Mouse (Mus musculus) forebrain, embryonic 10.5 days (tissue): ENCODE data around the gene Plppr5. TPM values are rescaled to one million over a fixed set of nuclear protein-coding genes. Genes with fewer than 3 reads are reported as not detected.

ENCODE experiments used
- DNase-seq: peaks from one replicate; pipeline ENCODE4 v3.0.0-alpha.2; 2017; ENCODE audit warnings: low spot score; ENCODE audit errors: extremely low spot score
- H3K27ac ChIP-seq: fragments of 300-500 bp; sonication (generic); 2 replicates; pipeline ENCODE4 v1.5.1; 2016; ENCODE audit warnings: mild to moderate bottlenecking
- H3K27me3 ChIP-seq: fragments of 300-500 bp; sonication (generic); 2 replicates; pipeline ENCODE4 v1.6.1; 2016; ENCODE audit warnings: mild to moderate bottlenecking; ENCODE audit not compliant: poor library complexity, severe bottlenecking
- H3K36me3 ChIP-seq: fragments of 300-500 bp; sonication (generic); replicated peaks from 2 replicates; pipeline ENCODE4 v1.6.1; 2016; ENCODE audit warnings: mild to moderate bottlenecking, moderate library complexity
- H3K4me1 ChIP-seq: fragments of 300-500 bp; sonication (generic); 2 replicates; pipeline ENCODE4 v1.6.1; 2016
- H3K4me3 ChIP-seq: fragments of 300-500 bp; sonication (generic); 2 replicates; pipeline ENCODE4 v1.5.1; 2016; ENCODE audit warnings: mild to moderate bottlenecking, moderate library complexity
- H3K9me3 ChIP-seq: fragments of 300-500 bp; sonication (generic); 2 replicates; pipeline ENCODE4 v1.6.1; 2016; ENCODE audit warnings: mild to moderate bottlenecking, moderate library complexity
- WGBS: fragments of 180-500 bp; shearing (Covaris S2); methylation state at CpG from one replicate; pipeline ENCODE4 v1.1.7; 2016; 5-methylcytosine and 5-hydroxymethylcytosine counted together
- polyA plus RNA-seq: library from polyadenylated mRNA; unstranded; fragments of >200 nt; fragmentation: Nextera tagmentation; extraction: Ambion mirVana; gene quantifications from 2 replicates; pipeline ENCODE4 v1.2.1, GENCODE M21; 2016

Gene Plppr5
- polyA plus RNA-seq, 1 experiment from 2014 or later: 0.12 TPM

DNA sequence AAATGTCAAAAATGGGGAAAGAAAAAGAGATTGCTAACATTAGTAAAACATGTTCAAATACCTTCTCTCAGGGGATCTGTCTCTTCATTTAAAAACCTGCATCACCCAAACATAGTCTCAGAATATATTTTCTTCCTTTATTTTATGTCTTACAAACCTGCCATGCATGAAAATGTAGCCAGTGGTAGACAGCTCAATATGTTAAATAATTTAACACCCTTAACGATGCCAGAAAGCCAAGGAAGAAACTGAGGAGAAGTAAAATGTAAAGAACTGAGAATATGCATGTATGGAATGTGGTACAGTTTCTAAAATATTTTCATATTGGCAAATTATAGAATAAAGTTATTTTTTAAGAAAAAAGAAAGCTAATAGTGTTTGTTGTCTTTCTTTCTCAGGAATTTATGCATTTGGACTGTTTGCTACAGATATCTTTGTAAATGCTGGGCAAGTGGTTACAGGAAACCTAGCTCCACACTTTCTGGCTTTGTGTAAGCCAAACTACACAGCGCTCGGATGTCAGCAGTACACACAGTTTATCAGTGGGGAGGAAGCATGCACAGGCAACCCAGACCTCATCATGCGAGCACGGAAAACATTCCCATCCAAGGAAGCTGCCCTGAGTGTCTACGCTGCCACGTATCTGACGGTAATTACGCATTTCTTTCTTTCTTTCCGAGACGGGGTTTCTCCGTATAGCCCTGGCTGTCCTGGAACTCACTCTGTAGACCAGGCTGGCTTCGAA lies 50.8 kb downstream of the Plppr5 start:
- no peaks in the 10 kb centered on the region for H3K27me3 ChIP-seq
- H3K4me3 ChIP-seq: no peak overlapping the region
- peaks cover 10% of the 10 kb centered on the region; the same call in 1 of the 2 replicates for H3K4me1 ChIP-seq
- no peak overlapping the region for H3K27ac ChIP-seq
- no peaks in the 10 kb centered on the region for H3K36me3 ChIP-seq
- no peak for DNase-seq
- H3K9me3 ChIP-seq: no peaks in the 10 kb centered on the region
- WGBS: 95% methylated on average over 13 of the region's 13 CpGs

DNA sequence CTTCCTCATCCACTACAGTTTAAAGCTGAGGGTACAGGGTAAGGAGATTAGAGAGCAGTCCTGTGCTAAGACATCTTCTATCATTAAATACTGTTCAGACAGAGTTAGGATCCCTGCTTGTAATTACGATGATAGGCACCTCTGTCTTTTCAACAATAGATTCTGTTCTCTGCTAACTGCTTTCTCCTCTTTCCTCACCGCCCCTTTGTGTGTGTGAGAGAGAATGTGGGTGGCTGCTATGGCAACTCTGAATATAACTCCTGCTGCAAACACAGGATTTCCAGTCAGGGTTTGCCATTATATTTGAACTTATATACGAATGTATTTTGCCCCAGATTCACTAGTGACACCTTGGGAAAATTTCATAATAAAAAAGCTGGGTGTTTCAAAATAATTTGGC lies 54.2 kb downstream of the Plppr5 start:
- Histone ChIP-seq H3K27ac (no peak overlapping the region), H3K27me3 (no peaks in the 10 kb centered on the region), H3K4me1 (peaks cover 10% of the 10 kb centered on the region; the same call in 1 of the 2 replicates), H3K4me3 (no peak overlapping the region), H3K36me3 (no peaks in the 10 kb centered on the region), H3K9me3 (no peaks in the 10 kb centered on the region)
- WGBS: 47% methylated on average over 3 of the region's 3 CpGs
- no peak for DNase-seq

DNA sequence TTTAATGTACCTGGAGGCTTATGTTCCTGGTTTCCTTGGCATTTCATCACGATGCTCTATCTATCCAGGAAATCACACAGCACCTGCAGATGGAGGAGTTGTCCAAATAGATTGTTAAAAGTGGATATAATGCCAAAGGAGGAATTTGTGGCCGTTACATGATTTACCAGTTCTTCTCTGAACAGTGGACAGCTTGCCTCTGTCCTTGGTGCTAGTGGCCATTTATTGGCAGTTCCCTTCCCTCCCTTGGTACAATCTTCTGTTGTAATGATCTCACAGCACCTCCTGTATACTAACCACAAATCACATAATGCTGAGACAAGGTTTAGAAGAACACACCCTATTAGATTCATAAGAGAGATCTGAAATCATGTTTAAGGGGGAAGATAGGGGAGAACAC lies 55.7 kb downstream of the Plppr5 start:
- no peak for DNase-seq
- H3K4me3 ChIP-seq: no peak overlapping the region
- no peaks in the 10 kb centered on the region for H3K27me3 ChIP-seq
- no peak overlapping the region for H3K27ac ChIP-seq
- H3K9me3 ChIP-seq: no peaks in the 10 kb centered on the region
- no peaks in the 10 kb centered on the region for H3K36me3 ChIP-seq
- H3K4me1 ChIP-seq: peaks cover 10% of the 10 kb centered on the region; the same call in 1 of the 2 replicates
- WGBS: 73% methylated on average over 2 of the region's 2 CpGs

DNA sequence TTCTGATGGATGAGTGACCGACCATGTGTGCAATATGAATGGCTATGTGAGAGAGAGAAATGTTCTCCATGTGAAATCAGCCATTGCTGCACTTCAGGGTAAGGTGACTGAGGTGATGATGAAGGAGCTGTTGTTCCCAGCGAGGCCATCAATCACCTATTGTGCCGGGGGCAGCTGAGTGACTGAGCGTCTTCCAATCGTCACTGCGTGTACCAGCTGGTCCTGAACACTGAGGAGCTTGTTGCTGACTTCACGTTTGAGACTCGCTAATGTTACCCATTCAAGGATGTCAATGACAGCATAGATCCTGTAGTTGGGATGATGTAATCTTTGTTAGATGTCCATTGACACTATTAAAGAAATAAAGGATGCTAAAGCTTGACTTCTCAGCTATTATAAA lies 74.0 kb downstream of the Plppr5 start:
- H3K27ac ChIP-seq: no peak overlapping the region
- WGBS: 77% methylated on average over 8 of the region's 8 CpGs
- DNase-seq: no peak
- H3K4me3 ChIP-seq: no peak overlapping the region
- H3K36me3 ChIP-seq: no peaks in the 10 kb centered on the region
- no peaks in the 10 kb centered on the region for H3K27me3 ChIP-seq
- no peaks in the 10 kb centered on the region for H3K4me1 ChIP-seq
- H3K9me3 ChIP-seq: no peaks in the 10 kb centered on the region

DNA sequence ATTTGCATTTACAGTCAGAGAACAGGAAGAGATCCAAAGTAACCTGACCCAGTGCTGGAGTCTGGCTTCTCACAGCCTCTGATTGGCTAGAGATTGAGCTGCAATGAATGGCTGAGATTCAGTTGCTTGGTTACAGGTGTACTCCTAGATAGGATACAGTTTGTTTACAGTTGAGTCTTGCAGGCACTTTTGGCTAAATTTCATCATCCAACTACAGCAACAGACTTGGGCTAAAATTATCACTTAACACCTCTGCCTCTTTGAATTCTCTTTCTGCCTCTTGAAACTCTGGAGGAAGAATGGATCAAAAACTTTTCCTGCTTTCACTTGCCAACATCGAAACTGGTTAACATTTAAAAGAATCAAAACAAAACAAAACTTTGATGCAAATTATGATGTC lies 89.7 kb downstream of the Plppr5 start:
- H3K9me3 ChIP-seq: no peaks in the 10 kb centered on the region
- no peaks in the 10 kb centered on the region for H3K36me3 ChIP-seq
- H3K27me3 ChIP-seq: no peaks in the 10 kb centered on the region
- DNase-seq: no peak
- WGBS: 91% methylated on average over 1 of the region's 1 CpGs
- no peaks in the 10 kb centered on the region for H3K4me1 ChIP-seq
- H3K27ac ChIP-seq: no peak overlapping the region
- H3K4me3 ChIP-seq: no peak overlapping the region

DNA sequence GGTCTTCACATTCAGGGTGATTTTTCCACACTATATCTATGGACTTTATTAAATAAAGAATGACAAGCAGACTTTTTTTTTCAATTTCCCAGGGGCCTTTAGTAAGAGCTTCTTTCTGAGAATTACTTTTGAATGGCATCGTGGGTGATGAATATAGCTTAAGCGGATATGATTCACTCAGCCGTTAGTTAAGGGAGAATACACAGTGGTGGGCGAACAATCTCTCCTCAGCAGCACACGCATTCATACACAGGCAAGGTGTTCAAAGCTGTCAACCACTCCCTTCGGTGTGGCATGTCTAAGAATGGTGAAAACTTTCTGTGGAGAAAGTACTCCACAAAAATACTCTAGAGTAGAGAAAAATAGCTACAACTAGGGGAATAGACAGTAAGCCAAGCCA lies 104.6 kb downstream of the Plppr5 start:
- DNase-seq: no peak
- no peaks in the 10 kb centered on the region for H3K36me3 ChIP-seq
- no peaks in the 10 kb centered on the region for H3K9me3 ChIP-seq
- no peaks in the 10 kb centered on the region for H3K27me3 ChIP-seq
- 91% methylated on average over 6 of the region's 6 CpGs for WGBS
- H3K4me1 ChIP-seq: no peaks in the 10 kb centered on the region
- no peak overlapping the region for H3K4me3 ChIP-seq
- H3K27ac ChIP-seq: no peak overlapping the region

DNA sequence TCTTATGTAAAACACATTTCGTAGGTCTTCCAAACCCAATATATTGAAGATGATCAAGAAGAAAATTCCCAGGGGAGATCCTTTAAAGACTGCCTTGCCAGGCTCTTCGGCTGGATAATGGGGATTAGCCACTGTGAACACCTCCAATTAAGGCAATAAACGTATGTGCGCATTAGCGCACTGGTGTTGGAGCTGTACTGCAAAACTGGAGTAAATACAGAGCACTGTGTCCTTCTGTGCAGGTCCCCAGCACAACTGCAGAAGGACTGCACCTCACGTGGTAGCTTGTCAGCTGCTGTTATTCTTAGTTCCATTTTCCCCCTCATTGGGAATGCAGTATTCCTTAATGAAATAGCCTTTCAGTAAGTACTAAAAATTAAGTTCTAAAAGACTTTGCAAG lies 110.0 kb downstream of the Plppr5 start:
- H3K36me3 ChIP-seq: no peaks in the 10 kb centered on the region
- no peaks in the 10 kb centered on the region for H3K27me3 ChIP-seq
- 62% methylated on average over 6 of the region's 6 CpGs for WGBS
- DNase-seq: no peak
- H3K27ac ChIP-seq: no peak overlapping the region
- H3K4me1 ChIP-seq: 0 out of 2 replicates have a peak, but pooled peaks cover 2% of the 10 kb centered on the region
- no peak overlapping the region for H3K4me3 ChIP-seq
- H3K9me3 ChIP-seq: no peaks in the 10 kb centered on the region

DNA sequence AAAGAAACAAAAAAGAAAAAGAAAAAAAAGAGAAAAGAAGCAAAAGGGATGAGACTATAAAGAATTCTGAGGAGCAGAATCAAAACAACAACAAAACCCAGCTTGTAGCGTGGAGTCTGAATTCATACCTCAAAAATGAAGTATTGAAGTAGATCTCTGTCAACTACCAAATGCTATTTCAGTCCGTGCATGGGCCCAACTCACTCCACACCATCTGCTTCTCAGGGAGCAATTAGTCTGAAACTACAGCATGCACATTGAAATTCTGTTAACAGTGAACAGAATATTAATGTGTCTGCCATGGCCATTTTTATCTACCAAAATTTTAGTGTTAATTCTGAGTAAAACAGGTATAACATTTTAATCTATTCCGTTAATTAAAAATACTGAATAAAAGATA lies 111.4 kb downstream of the Plppr5 start:
- H3K4me3 ChIP-seq: no peak overlapping the region
- H3K27me3 ChIP-seq: no peaks in the 10 kb centered on the region
- WGBS: 95% methylated on average over 3 of the region's 3 CpGs
- no peak for DNase-seq
- H3K36me3 ChIP-seq: no peaks in the 10 kb centered on the region
- no peaks in the 10 kb centered on the region for H3K9me3 ChIP-seq
- no peak overlapping the region for H3K27ac ChIP-seq
- H3K4me1 ChIP-seq: 0 out of 2 replicates have a peak, but pooled peaks cover 2% of the 10 kb centered on the region

DNA sequence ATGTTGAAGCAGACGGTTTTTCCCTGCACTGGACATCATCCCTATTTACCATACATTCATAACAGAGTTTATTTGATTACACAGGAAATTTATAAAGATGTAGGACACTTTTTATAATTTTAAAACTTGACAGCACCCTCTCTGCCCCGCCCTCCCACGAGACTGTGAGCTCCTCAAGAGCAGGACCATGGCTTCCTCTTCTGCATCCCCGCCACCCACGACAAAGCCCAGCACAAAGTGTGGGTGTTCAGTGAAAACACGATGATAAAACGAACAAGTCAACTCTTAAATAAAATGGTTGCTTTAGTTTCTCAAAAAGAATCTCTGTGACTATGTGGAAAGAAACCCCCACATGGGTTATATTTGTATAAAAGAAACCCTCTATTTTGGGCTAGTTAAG lies 112.0 kb downstream of the Plppr5 start:
- Histone ChIP-seq H3K27me3 (no peaks in the 10 kb centered on the region), H3K9me3 (no peaks in the 10 kb centered on the region), H3K27ac (no peak overlapping the region), H3K4me3 (no peak overlapping the region), H3K36me3 (no peaks in the 10 kb centered on the region), H3K4me1 (0 out of 2 replicates have a peak, but pooled peaks cover 2% of the 10 kb centered on the region)
- 91% methylated on average over 7 of the region's 7 CpGs for WGBS
- DNase-seq: no peak

DNA sequence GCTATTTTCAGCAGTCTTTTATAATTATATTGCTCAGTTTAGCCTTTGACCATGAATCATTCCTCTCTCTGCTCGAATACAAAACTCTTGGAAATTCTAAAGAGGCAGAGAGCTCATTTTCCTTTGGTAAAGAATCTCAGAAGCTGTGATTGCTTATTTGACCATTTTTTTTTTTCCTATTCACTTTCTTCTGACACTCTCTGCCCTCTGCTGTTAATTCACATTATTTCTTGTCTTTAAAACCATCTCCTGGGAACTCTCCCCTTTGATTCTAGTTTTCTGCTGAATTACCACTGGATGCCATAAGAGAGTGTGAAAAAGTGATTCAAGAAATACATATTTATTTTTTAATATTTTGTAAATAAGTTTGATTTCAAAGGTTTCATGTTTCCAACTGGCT lies 120.1 kb downstream of the Plppr5 start:
- Histone ChIP-seq H3K27ac (no peak overlapping the region), H3K36me3 (no peaks in the 10 kb centered on the region), H3K4me3 (no peak overlapping the region), H3K9me3 (no peaks in the 10 kb centered on the region), H3K4me1 (no peaks in the 10 kb centered on the region), H3K27me3 (no peaks in the 10 kb centered on the region)
- WGBS: 67% methylated on average over 1 of the region's 1 CpGs
- no peak for DNase-seq

DNA sequence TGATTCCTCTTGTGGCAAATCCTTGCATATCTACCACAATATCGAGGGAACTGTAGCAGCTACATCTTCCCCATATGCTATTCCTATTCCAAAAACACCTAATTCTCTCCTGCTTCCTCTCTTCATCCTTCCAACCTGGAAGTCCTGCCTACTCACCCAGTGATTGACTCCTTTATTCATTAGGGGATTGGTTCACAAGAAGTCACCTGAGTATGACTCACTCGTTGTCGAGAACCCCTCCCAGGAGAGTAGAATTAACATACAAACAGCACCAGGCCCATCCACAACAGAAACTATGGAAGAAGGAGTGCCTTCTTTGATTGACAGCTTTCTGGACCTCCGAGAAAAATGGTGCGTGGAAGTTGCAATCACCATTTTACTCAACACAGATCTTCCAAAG lies 121.7 kb downstream of the Plppr5 start:
- Histone ChIP-seq H3K4me1 (no peaks in the 10 kb centered on the region), H3K36me3 (no peaks in the 10 kb centered on the region), H3K27me3 (no peaks in the 10 kb centered on the region), H3K9me3 (no peaks in the 10 kb centered on the region), H3K27ac (no peak overlapping the region), H3K4me3 (no peak overlapping the region)
- no peak for DNase-seq
- WGBS: 93% methylated on average over 5 of the region's 5 CpGs

DNA sequence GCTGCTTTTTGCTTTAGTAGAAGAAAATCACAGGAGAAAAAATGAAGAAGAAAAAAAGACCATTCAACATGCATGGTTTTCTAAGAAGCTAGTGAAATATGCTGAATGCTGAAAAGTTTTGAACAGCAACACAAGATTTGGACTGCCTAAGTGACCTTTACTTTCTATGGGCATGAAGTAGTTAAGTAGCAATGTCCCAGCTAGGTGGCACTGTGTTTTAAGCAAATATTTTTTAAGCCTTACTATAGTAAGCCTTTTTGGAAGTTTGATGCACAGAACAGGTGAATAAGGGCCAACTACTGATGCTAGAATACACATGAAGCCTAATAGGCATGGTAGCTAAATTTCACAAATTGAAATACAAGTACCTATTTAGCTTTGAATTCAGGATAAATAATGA lies 134.2 kb downstream of the Plppr5 start:
- DNase-seq: no peak
- H3K9me3 ChIP-seq: no peaks in the 10 kb centered on the region
- no peaks in the 10 kb centered on the region for H3K27me3 ChIP-seq
- no peak overlapping the region for H3K4me3 ChIP-seq
- no peaks in the 10 kb centered on the region for H3K4me1 ChIP-seq
- no peaks in the 10 kb centered on the region for H3K36me3 ChIP-seq
- H3K27ac ChIP-seq: no peak overlapping the region

DNA sequence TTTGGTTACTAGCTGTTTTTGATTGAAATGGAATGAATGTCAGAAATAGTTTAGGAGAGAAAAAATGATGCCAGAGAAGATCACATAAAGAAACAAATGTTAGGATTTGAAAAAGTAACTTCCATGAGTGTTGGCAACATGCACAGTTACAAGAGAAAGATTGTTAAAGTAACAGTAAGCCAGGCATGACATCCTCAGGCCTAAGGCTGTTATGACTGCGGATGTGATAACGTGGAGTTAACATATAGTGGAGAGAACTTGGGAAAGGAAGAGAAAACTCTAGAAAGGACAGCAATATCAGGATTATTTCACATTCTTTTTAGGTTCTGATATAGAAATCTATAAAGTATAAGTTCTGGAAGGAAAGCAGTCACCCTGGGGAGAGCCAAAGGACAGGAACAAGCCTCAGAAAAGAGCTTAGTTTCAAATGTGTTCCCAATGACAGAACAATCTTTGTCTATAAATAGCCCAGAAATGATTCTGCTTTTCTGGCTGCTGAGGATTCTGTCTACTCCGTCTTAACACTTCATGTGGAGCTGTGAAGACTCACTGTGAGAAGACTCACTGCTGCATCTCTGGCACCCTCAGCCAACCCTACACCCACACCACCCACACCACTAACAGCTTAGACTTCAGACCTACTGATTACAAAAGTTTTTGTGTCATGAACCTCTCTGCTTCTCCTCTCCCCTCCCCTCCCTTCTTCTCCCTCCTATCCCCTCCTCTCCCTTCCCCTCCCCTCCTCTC lies 142.1 kb downstream of the Plppr5 start:
- 85% methylated on average over 3 of the region's 3 CpGs for WGBS
- H3K36me3 ChIP-seq: no peaks in the 10 kb centered on the region
- no peak for DNase-seq
- no peaks in the 10 kb centered on the region for H3K9me3 ChIP-seq
- no peak overlapping the region for H3K27ac ChIP-seq
- no peak overlapping the region for H3K4me3 ChIP-seq
- H3K27me3 ChIP-seq: no peaks in the 10 kb centered on the region
- no peaks in the 10 kb centered on the region for H3K4me1 ChIP-seq
